Mouse (Mus musculus) cerebellum, adult 9-11 months (tissue): Measurements from ENCODE around the gene Gls2.
"Not testable (repeated sequence)": the region's sequence is repeated elsewhere in the genome, so short reads cannot be mapped to it uniquely, and the experiment has no call there.

ENCODE experiments used
- DNase-seq: peaks from one replicate; pipeline ENCODE4 v3.0.0; 2022

The Gls2 gene

GRCm38 (mm10) chr10:128194551-128195461 lies 549 bp downstream of the Gls2 start:
- DNase-seq = peak; percentile 79

GRCm38 (mm10) chr10:128201856-128202255 lies 7.6 kb downstream of the Gls2 start:
- no peak for DNase-seq

- DNase-seq = no peak
These were observed 10.7 kb downstream of the Gls2 start for GRCm38 (mm10) chr10:128204941-128205340.

GRCm38 (mm10) chr10:128208326-128208725 lies 14.1 kb downstream of the Gls2 start:
- DNase-seq = no peak

GRCm38 (mm10) chr10:128209311-128210009 lies 15.2 kb downstream of the Gls2 start:
- no peak for DNase-seq

GRCm38 (mm10) chr10:128210131-128210530 lies 15.9 kb downstream of the Gls2 start:
- no peak for DNase-seq

GRCm38 (mm10) chr10:128210954-128211353 lies 16.7 kb downstream of the Gls2 start:
- DNase-seq = peak; percentile 48

- DNase-seq = peak; percentile 89
These were observed 17.3 kb downstream of the Gls2 start, which contains the start of gene Spryd4 for GRCm38 (mm10) chr10:128211390-128212108. TSS of gene Spryd4 (minus strand) at chr10:128211807.

GRCm38 (mm10) chr10:128212148-128212547 lies 17.9 kb downstream of the Gls2 start:
- no peak for DNase-seq

GRCm38 (mm10) chr10:128212871-128213323 lies 18.6 kb downstream of the Gls2 start:
- DNase-seq = peak; percentile 82

- DNase-seq = not testable (repeated sequence)
These were observed 19.9 kb downstream of the Gls2 start for GRCm38 (mm10) chr10:128214112-128214511.

- DNase-seq = no peak
These were observed 20.7 kb downstream of the Gls2 start for GRCm38 (mm10) chr10:128214981-128215380.

- no peak for DNase-seq
These were observed 24.3 kb downstream of the Gls2 start for GRCm38 (mm10) chr10:128218387-128219117.

GRCm38 (mm10) chr10:128221533-128222286 lies 27.5 kb downstream of the Gls2 start:
- no peak for DNase-seq

- no peak for DNase-seq
These were observed 30.8 kb downstream of the Gls2 start for GRCm38 (mm10) chr10:128225064-128225463.

GRCm38 (mm10) chr10:128225538-128225937 lies 31.3 kb downstream of the Gls2 start, which contains the start of gene Mip:
TSS of gene Mip (plus strand) at chr10:128225838.
- DNase-seq = no peak

GRCm38 (mm10) chr10:128227592-128227991 lies 33.3 kb downstream of the Gls2 start:
- no peak for DNase-seq

GRCm38 (mm10) chr10:128228009-128228408 lies 33.8 kb downstream of the Gls2 start:
- DNase-seq = no peak

GRCm38 (mm10) chr10:128230582-128230981 lies 36.3 kb downstream of the Gls2 start:
- DNase-seq = no peak

- DNase-seq = no peak
These were observed 36.9 kb downstream of the Gls2 start for GRCm38 (mm10) chr10:128231146-128231545.

GRCm38 (mm10) chr10:128231697-128232419 lies 37.6 kb downstream of the Gls2 start, which contains the start of gene Timeless:
TSS of gene Timeless (plus strand) at chr10:128232065.
- DNase-seq = peak; percentile 87
